Mouse (Mus musculus) cerebellum, postnatal 4 days (tissue): ENCODE data around the gene Fmo1.

ENCODE experiments used
- DNase-seq, 2 experiments: peaks; one replicate each; pipeline ENCODE4 v3.0.0; 2022; ENCODE audit warnings: low spot score in 2 of 2, mixed read lengths in 1 of 2

Fmo1 gene

GRCm38 (mm10) chr1:162866280-162866681 lies at the start of gene Fmo1:
Fmo1 (minus strand) TSS chr1:162866610.
- DNase-seq = no peak

DNA sequence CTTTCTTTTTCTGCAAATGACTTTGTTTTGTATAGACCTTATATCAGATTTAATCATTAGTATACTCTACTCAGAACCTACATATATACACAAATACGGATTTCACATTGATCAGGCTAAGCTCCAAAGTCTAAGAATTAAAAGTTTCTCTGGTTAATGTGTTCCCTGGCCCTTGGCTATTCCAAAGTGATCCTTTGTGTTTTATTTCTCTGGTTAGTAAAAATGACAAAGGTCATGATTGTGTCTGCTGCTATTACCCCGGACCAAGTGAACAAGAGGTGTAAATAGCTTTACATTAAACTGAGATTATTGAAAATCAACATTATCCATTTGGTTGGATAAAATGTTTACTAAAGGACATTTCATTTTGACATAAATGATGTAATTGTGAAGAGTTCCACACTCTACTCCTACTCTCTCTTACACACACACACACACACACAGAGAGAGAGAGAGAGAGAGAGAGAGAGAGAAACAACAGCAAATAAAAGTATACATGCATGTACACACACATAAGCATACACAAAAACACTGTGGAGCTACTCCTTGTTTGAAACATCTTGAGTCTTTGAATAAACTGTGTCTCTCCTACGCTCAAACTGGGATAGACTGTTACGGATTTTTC lies 48.6 kb upstream of the Fmo1 start:
- no peak for DNase-seq

- no peak for DNase-seq
Measured at GRCm38 (mm10) chr1:162912085-162912484, 45.7 kb upstream of the Fmo1 start.

DNA sequence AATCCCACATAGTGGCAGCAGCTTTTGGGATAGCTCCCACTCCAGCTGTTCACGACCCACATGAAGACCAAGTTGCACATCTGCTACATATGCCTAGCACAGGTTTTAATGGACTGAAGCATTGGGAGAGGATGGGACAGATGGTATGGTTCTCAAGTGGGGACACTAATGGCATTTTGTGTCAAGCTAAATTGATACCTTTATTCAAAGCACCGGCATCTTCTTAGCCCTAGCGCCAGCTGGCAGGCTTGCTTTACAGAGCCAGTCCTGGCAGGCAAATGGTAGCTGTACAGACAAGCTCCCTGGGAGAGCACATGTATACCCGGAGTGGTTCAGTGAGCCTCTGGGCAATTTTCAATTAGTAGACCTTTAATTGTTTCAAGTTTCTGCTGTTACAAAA lies 35.5 kb upstream of the Fmo1 start:
- no peak for DNase-seq

GRCm38 (mm10) chr1:162897838-162898811 lies 31.7 kb upstream of the Fmo1 start, which contains the start of gene Fmo2:
Fmo2 (minus strand) TSS chr1:162898726.
- no peak for DNase-seq

GRCm38 (mm10) chr1:162895900-162896299 lies 29.5 kb upstream of the Fmo1 start:
- peak; percentile 57 to 74 for DNase-seq

DNA sequence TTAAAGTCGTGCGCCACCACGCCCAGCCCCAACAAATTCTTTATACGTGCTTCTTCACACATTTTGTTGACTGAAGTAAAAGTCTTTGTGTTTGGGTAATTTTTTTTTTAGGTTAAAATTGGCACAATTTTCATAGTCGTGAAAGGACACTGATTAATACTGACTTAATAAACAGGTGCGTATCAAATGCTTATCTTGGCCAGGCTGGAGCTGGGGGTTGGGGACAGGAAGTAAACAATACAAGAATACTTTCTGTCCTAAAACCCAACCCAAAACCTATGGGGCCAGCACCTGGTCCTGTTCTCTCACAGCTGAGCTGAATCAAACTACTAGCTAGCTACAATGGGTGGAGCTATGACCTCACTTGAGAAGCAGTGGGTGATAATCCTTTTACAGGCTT lies 26.6 kb upstream of the Fmo1 start:
- DNase-seq = no peak

GRCm38 (mm10) chr1:162891980-162892451 lies 25.6 kb upstream of the Fmo1 start:
- DNase-seq = no peak

- no peak for DNase-seq
Measured at GRCm38 (mm10) chr1:162888646-162889045, 22.2 kb upstream of the Fmo1 start.

- DNase-seq = no peak
Measured at GRCm38 (mm10) chr1:162887644-162888043, 21.2 kb upstream of the Fmo1 start.

- no peak for DNase-seq
Measured at GRCm38 (mm10) chr1:162886138-162886816, 19.9 kb upstream of the Fmo1 start.

- no peak for DNase-seq
Measured at GRCm38 (mm10) chr1:162882681-162883080, 16.3 kb upstream of the Fmo1 start.

DNA sequence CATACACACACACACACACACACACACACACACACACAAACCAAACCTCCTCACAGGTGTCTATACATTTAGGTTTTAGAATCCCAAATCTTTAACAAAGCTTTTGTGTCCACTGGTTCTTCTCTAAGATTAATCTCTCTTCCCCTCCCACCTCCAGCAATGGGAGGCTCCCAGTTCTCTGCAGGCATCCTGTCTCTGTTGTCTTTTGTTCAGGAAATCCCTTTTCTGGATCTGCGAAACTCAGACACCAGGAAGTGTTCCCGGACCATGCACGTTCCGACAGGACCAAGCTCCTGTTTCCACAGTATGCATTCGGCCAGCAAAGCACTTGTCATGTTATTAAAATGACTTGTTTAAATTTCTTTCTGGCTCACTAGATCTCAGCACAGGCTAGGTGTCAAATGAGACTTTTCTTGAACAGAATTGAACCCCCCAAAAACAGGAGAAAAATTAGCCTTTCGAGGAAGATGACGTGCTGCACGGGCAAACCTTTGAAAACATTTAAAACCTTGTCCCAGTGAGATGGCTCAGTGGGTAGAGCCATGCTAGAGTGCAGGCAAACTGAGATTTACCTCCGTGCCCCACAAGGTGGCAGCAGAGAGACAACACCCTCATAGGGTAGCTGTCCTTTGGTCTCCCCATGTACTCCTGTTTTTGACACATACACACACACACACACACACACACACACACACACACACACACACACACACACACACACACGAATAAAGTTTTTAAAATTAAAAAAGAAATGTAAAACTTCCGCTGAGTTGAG lies 13.4 kb upstream of the Fmo1 start:
- DNase-seq = peak in 1 of 2 experiments; percentile 24

DNA sequence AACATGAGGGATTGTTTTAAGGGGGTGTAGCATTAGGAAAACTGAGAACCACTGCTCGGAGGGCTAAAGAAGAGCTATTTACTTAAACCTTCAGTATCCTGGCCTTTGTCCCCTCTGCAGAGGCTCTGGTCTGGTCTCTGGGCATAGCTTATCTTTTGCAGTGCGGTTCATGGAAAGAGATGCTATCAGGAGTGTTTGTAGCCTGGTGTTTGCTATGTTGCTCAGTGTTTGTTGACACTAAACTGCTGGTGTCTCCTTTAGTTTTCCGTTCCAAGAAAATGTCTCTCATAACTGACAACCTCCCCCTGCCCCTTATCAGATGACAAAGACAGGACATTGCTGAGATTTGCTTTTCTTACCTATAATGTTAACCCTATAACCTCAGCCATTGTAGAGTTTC lies 8.7 kb upstream of the Fmo1 start:
- no peak for DNase-seq

- DNase-seq = no peak
Measured at GRCm38 (mm10) chr1:162871701-162872311, 5.4 kb upstream of the Fmo1 start.

- DNase-seq = no peak
Measured at GRCm38 (mm10) chr1:162870978-162871377, 4.6 kb upstream of the Fmo1 start.

DNA sequence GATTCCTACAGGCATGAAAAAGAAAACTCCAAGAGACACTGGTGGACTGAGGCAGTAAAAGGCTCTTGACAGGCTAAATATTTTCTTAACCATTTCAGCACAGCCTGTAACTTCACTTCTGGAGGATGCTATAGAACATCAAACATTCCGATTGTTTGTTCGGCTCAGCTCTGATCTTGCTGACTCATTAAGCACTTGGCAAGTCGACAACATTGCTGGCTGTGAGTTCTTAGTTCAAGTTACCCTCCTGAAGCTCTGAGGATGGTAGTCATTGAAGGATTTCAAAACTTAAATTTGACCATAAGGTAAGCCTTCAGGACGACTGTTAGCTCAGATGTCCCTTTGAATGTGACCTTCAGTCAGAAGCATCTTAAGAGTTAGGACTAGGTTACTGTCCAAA lies 986 bp upstream of the Fmo1 start:
- no peak for DNase-seq

DNA sequence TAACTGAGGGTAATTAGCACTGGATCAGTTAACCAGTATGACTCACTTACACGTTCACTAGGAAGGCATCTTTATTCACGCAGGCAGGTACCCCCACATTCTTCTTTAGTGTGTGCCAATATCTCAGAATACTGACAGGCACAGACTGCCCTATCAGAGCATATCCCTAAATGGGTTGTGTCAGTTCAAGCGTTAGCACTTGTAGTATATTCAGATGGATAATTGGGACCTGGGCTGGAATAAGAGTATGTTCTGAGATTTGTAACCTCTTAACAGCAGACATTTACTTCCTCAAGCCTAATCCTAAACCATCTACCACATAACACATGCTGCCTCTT lies 948 bp downstream of the Fmo1 start:
- no peak for DNase-seq

GRCm38 (mm10) chr1:162864816-162865492 lies 1.5 kb downstream of the Fmo1 start:
- no peak for DNase-seq

GRCm38 (mm10) chr1:162864279-162864678 lies 2.1 kb downstream of the Fmo1 start:
- no peak for DNase-seq

DNA sequence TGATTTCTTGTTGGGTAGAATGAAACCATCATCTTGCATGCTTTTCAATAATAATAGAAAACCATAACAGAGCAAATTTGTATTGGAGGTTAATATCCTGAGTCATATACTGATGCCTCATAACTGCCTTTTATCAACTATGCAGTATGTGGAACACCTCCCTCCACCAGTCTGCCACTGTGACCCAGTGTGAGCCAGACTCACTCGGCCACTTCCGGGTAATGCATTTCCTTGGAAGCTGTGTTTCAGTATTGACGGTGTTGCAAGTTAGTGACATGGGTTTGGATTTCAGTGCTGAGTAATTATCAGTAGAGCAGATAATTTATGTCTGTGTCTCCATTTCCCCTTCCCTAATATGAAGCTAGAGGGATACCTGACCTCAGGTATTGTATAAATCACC lies 2.8 kb downstream of the Fmo1 start:
- DNase-seq = no peak
